Mouse (Mus musculus): ENCODE measurements at regions not wholly inside any gene's neighbourhood (a gene's known extent, or its start where the extent isn't known, plus 50 kb on each side); places are given as distances from the start of the nearest gene placed in this dataset.

- ATAC-seq (ENCODE audit: low FRiP score, low TSS enrichment): no peak
- Histone ChIP-seq H3K9ac (ENCODE audit: low read depth, low read length) (no peak overlapping the region), H3K4me1 (ENCODE audit: control insufficient read depth, insufficient read depth, low read length) (no peaks in the 10 kb centered on the region), H3K27ac (ENCODE audit: low read depth, low read length) (no peak overlapping the region), H3K9me3 (ENCODE audit: control insufficient read depth, low read length) (no peaks in the 10 kb centered on the region), H3K4me2 (replicated peaks; ENCODE audit: low read depth, low read length) (no peak overlapping the region), H3K36me3 (ENCODE audit: control insufficient read depth, insufficient read depth, low read length) (no peaks in the 10 kb centered on the region), H3K4me3 (ENCODE audit: low read length) (no peak overlapping the region), H3K27me3 (ENCODE audit: control insufficient read depth, insufficient read depth, low read length) (no peaks in the 10 kb centered on the region)
- 57% methylated on average over 1 of the region's 1 CpGs for WGBS
Measured at GRCm38 (mm10) chr12:95329666-95330065, 362.4 kb upstream of the Flrt2 start.

GRCm38 (mm10) chr12:95347786-95348185, 344.2 kb upstream of the Flrt2 start:
- no peaks in the 10 kb centered on the region for H3K27me3 ChIP-seq (ENCODE audit: control insufficient read depth, insufficient read depth, low read length)
- H3K4me2 ChIP-seq (replicated peaks; ENCODE audit: low read depth, low read length): no peak overlapping the region
- no peaks in the 10 kb centered on the region for H3K36me3 ChIP-seq (ENCODE audit: control insufficient read depth, insufficient read depth, low read length)
- no peaks in the 10 kb centered on the region for H3K4me1 ChIP-seq (ENCODE audit: control insufficient read depth, insufficient read depth, low read length)
- H3K27ac ChIP-seq (ENCODE audit: low read depth, low read length): no peak overlapping the region
- H3K9me3 ChIP-seq (ENCODE audit: control insufficient read depth, low read length): no peaks in the 10 kb centered on the region
- 89% methylated on average over 5 of the region's 5 CpGs for WGBS
- no peak overlapping the region for H3K4me3 ChIP-seq (ENCODE audit: low read length)
- H3K9ac ChIP-seq (ENCODE audit: low read depth, low read length): no peak overlapping the region
- ATAC-seq (ENCODE audit: low FRiP score, low TSS enrichment): no peak

- no peaks in the 10 kb centered on the region for H3K9me3 ChIP-seq (ENCODE audit: control insufficient read depth, low read length)
- no peaks in the 10 kb centered on the region for H3K27me3 ChIP-seq (ENCODE audit: control insufficient read depth, insufficient read depth, low read length)
- WGBS: 61% methylated on average over 6 of the region's 6 CpGs
- no peak overlapping the region for H3K9ac ChIP-seq (ENCODE audit: low read depth, low read length)
- no peak overlapping the region for H3K4me3 ChIP-seq (ENCODE audit: low read length)
- no peaks in the 10 kb centered on the region for H3K4me1 ChIP-seq (ENCODE audit: control insufficient read depth, insufficient read depth, low read length)
- no peaks in the 10 kb centered on the region for H3K36me3 ChIP-seq (ENCODE audit: control insufficient read depth, insufficient read depth, low read length)
- no peak overlapping the region for H3K27ac ChIP-seq (ENCODE audit: low read depth, low read length)
- H3K4me2 ChIP-seq (replicated peaks; ENCODE audit: low read depth, low read length): no peak overlapping the region
- no peak for ATAC-seq (ENCODE audit: low FRiP score, low TSS enrichment)
Measured at GRCm38 (mm10) chr12:95355151-95355550, 336.9 kb upstream of the Flrt2 start.

GRCm38 (mm10) chr12:95384248-95384964, 307.6 kb upstream of the Flrt2 start:
- no peaks in the 10 kb centered on the region for H3K27me3 ChIP-seq (ENCODE audit: control insufficient read depth, insufficient read depth, low read length)
- H3K4me2 ChIP-seq (replicated peaks; ENCODE audit: low read depth, low read length): no peak overlapping the region
- H3K4me1 ChIP-seq (ENCODE audit: control insufficient read depth, insufficient read depth, low read length): no peaks in the 10 kb centered on the region
- ATAC-seq (ENCODE audit: low FRiP score, low TSS enrichment): peak; percentile 83; the same call in 1 of the 2 replicates
- H3K9me3 ChIP-seq (ENCODE audit: control insufficient read depth, low read length): no peaks in the 10 kb centered on the region
- 17% methylated on average over 3 of the region's 3 CpGs for WGBS
- no peak overlapping the region for H3K27ac ChIP-seq (ENCODE audit: low read depth, low read length)
- no peak overlapping the region for H3K9ac ChIP-seq (ENCODE audit: low read depth, low read length)
- no peak overlapping the region for H3K4me3 ChIP-seq (ENCODE audit: low read length)
- no peaks in the 10 kb centered on the region for H3K36me3 ChIP-seq (ENCODE audit: control insufficient read depth, insufficient read depth, low read length)

GRCm38 (mm10) chr12:95385688-95386087, 306.3 kb upstream of the Flrt2 start:
- Histone ChIP-seq H3K4me1 (ENCODE audit: control insufficient read depth, insufficient read depth, low read length) (no peaks in the 10 kb centered on the region), H3K27ac (ENCODE audit: low read depth, low read length) (no peak overlapping the region), H3K4me2 (replicated peaks; ENCODE audit: low read depth, low read length) (no peak overlapping the region), H3K36me3 (ENCODE audit: control insufficient read depth, insufficient read depth, low read length) (no peaks in the 10 kb centered on the region), H3K4me3 (ENCODE audit: low read length) (no peak overlapping the region), H3K27me3 (ENCODE audit: control insufficient read depth, insufficient read depth, low read length) (no peaks in the 10 kb centered on the region), H3K9ac (ENCODE audit: low read depth, low read length) (no peak overlapping the region), H3K9me3 (ENCODE audit: control insufficient read depth, low read length) (no peaks in the 10 kb centered on the region)
- ATAC-seq (ENCODE audit: low FRiP score, low TSS enrichment): no peak
- 76% methylated on average over 3 of the region's 3 CpGs for WGBS

GRCm38 (mm10) chr12:95388185-95388584, 303.8 kb upstream of the Flrt2 start:
- Histone ChIP-seq H3K27ac (ENCODE audit: low read depth, low read length) (no peak overlapping the region), H3K4me3 (ENCODE audit: low read length) (no peak overlapping the region), H3K4me2 (replicated peaks; ENCODE audit: low read depth, low read length) (no peak overlapping the region), H3K9ac (ENCODE audit: low read depth, low read length) (no peak overlapping the region), H3K9me3 (ENCODE audit: control insufficient read depth, low read length) (no peaks in the 10 kb centered on the region), H3K36me3 (ENCODE audit: control insufficient read depth, insufficient read depth, low read length) (no peaks in the 10 kb centered on the region), H3K4me1 (ENCODE audit: control insufficient read depth, insufficient read depth, low read length) (no peaks in the 10 kb centered on the region), H3K27me3 (ENCODE audit: control insufficient read depth, insufficient read depth, low read length) (no peaks in the 10 kb centered on the region)
- ATAC-seq (ENCODE audit: low FRiP score, low TSS enrichment): no peak
- 91% methylated on average over 2 of the region's 2 CpGs for WGBS

- Histone ChIP-seq H3K9me3 (ENCODE audit: control insufficient read depth, low read length) (no peaks in the 10 kb centered on the region), H3K27me3 (ENCODE audit: control insufficient read depth, insufficient read depth, low read length) (no peaks in the 10 kb centered on the region), H3K9ac (ENCODE audit: low read depth, low read length) (no peak overlapping the region), H3K4me3 (ENCODE audit: low read length) (no peak overlapping the region), H3K4me2 (replicated peaks; ENCODE audit: low read depth, low read length) (no peak overlapping the region), H3K4me1 (ENCODE audit: control insufficient read depth, insufficient read depth, low read length) (no peaks in the 10 kb centered on the region), H3K36me3 (ENCODE audit: control insufficient read depth, insufficient read depth, low read length) (no peaks in the 10 kb centered on the region), H3K27ac (ENCODE audit: low read depth, low read length) (no peak overlapping the region)
- 0 out of 2 replicates have a peak, but pooled peaks have one; percentile 46 for ATAC-seq (ENCODE audit: low FRiP score, low TSS enrichment)
- WGBS: 32% methylated on average over 1 of the region's 1 CpGs
Measured at GRCm38 (mm10) chr12:95392821-95393220, 299.2 kb upstream of the Flrt2 start.

- H3K27me3 ChIP-seq (ENCODE audit: control insufficient read depth, insufficient read depth, low read length): no peaks in the 10 kb centered on the region
- H3K4me2 ChIP-seq (replicated peaks; ENCODE audit: low read depth, low read length): no peak overlapping the region
- ATAC-seq (ENCODE audit: low FRiP score, low TSS enrichment): no peak
- no peak overlapping the region for H3K4me3 ChIP-seq (ENCODE audit: low read length)
- H3K4me1 ChIP-seq (ENCODE audit: control insufficient read depth, insufficient read depth, low read length): no peaks in the 10 kb centered on the region
- H3K9ac ChIP-seq (ENCODE audit: low read depth, low read length): no peak overlapping the region
- no peaks in the 10 kb centered on the region for H3K36me3 ChIP-seq (ENCODE audit: control insufficient read depth, insufficient read depth, low read length)
- H3K27ac ChIP-seq (ENCODE audit: low read depth, low read length): no peak overlapping the region
- WGBS: 86% methylated on average over 2 of the region's 2 CpGs
- no peaks in the 10 kb centered on the region for H3K9me3 ChIP-seq (ENCODE audit: control insufficient read depth, low read length)
Measured at GRCm38 (mm10) chr12:95394991-95395530, 297.0 kb upstream of the Flrt2 start.

GRCm38 (mm10) chr12:95420861-95421260, 271.2 kb upstream of the Flrt2 start:
- Histone ChIP-seq H3K4me2 (replicated peaks; ENCODE audit: low read depth, low read length) (no peak overlapping the region), H3K36me3 (ENCODE audit: control insufficient read depth, insufficient read depth, low read length) (no peaks in the 10 kb centered on the region), H3K4me1 (ENCODE audit: control insufficient read depth, insufficient read depth, low read length) (no peaks in the 10 kb centered on the region), H3K9me3 (ENCODE audit: control insufficient read depth, low read length) (no peaks in the 10 kb centered on the region), H3K27ac (ENCODE audit: low read depth, low read length) (no peak overlapping the region), H3K27me3 (ENCODE audit: control insufficient read depth, insufficient read depth, low read length) (no peaks in the 10 kb centered on the region), H3K9ac (ENCODE audit: low read depth, low read length) (no peak overlapping the region), H3K4me3 (ENCODE audit: low read length) (no peak overlapping the region)
- 80% methylated on average over 3 of the region's 3 CpGs for WGBS
- ATAC-seq (ENCODE audit: low FRiP score, low TSS enrichment): no peak
